Mouse (Mus musculus) ES-Bruce4 (cell line): ENCODE measurements at regions not wholly inside any gene's neighbourhood (a gene's known extent, or its start where the extent isn't known, plus 50 kb on each side); places are given as distances from the start of the nearest gene placed in this dataset.

Experiments
- CTCF ChIP-seq: IDR thresholded peaks from one replicate; pipeline ENCODE4 v1.8.1; 2011; ENCODE audit warnings: low read depth, low read length
- POLR2A ChIP-seq: IDR thresholded peaks from one replicate; pipeline ENCODE4 v1.8.1; 2011; ENCODE audit warnings: low read length; ENCODE audit not compliant: insufficient read depth

DNA sequence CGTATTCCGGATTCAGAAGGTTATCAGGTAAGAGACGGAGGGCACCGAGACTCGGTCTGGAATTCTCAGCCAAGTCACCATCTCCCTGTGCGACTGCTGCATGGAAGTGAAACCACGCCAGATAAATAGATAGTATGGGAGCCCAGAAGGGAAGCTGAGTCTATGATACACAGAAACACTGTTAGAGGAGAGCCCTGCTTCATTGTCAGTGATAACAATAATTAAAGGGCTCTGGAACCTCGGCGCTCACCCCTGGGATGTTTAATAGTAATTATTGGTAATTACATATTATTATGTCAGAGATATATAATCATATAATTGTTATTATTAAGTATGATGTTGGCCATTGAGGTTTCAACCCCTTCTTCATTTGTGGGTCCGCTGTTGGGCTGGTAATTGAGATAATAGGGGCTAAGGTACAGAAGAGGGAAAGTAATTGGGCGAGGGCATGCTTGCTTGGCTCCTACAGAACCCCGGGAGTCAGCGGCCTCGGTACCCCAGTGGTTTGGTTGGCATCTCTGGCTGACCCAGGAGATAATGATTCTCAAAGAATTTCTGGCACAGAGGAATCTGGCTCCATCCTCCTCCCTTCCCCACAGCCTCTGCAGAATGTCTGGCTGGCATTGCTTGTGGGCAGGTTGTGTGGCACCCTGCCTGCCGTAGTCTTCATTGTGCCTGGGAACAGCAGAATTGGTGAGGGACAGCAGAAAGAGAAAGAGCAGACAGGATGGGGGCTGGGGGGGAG is 354.7 kb downstream of the Cog6 start:
- TF ChIP-seq CTCF: no peak
- no peak for TF ChIP-seq POLR2A
